ENCODE assay signal across 13 mouse cellular contexts in genomic region chr17:74732872-74733271, GRCm38 (mm10). TPM values are rescaled to one million over a fixed set of nuclear protein-coding genes. Genes with fewer than 3 reads are reported as not detected.
DNase-seq lines count a peak whose midpoint lies in the region; ATAC-seq and TF ChIP-seq lines count a peak whose summit lies in the region.
"Had no signal": no experiment of that assay in that cellular context is flagged by ENCODE, and none has a peak within 500 bp of the region (broad histone marks: within the 10 kb centered on the region; RNA-seq: fewer than 3 reads in every experiment).

No protein-coding gene starts in this region.

- H3K4me3 ChIP-seq in intestine, postnatal 0 days (ENCODE audit: low read depth, low read length), result no peak overlapping the region
- H3K4me3 ChIP-seq in intestine, embryonic 15.5 days (replicated peaks), result no peak overlapping the region
- no peak overlapping the region for H3K4me3 ChIP-seq in embryonic facial prominence, embryonic 14.5 days (ENCODE audit: low read depth, low read length)
- no peak overlapping the region for H3K4me3 ChIP-seq in thymus, adult 2 months (ENCODE audit: control insufficient read depth, insufficient read depth, low read length)
- H3K4me3 ChIP-seq: myocyte had no signal

- no peaks in the 10 kb centered on the region for H3K27me3 ChIP-seq in intestine, postnatal 0 days (replicated peaks; ENCODE audit: control insufficient read depth, insufficient read depth, low read length)
- no peaks in the 10 kb centered on the region for H3K27me3 ChIP-seq in intestine, embryonic 15.5 days (replicated peaks)
- no peaks in the 10 kb centered on the region for H3K27me3 ChIP-seq in embryonic facial prominence, embryonic 14.5 days (replicated peaks; ENCODE audit: control insufficient read depth, insufficient read depth, low read length)
- no peaks in the 10 kb centered on the region for H3K27me3 ChIP-seq in thymus, adult 2 months (ENCODE audit: control insufficient read depth, insufficient read depth, low read length)

- TF ChIP-seq POLR2A in thymus, adult 2 months (IDR thresholded peaks at IDR 0.05; ENCODE audit: control insufficient read depth, extremely low read depth, insufficient read depth, low read length, poor library complexity), result no peak

- no peak overlapping the region for H3K9ac ChIP-seq in intestine, postnatal 0 days (ENCODE audit: low read depth, low read length)
- no peak overlapping the region for H3K9ac ChIP-seq in intestine, embryonic 15.5 days
- no peak overlapping the region for H3K9ac ChIP-seq in embryonic facial prominence, embryonic 14.5 days (ENCODE audit: low read depth, low read length)

- DNase-seq in A20 (ENCODE audit: low read depth, low spot score), result peak; percentile 56
- peak; percentile 21 for DNase-seq in MEL-GATA-1-ER (ENCODE audit: extremely low read depth, low read depth)
- DNase-seq in embryonic facial prominence, embryonic 14.5 days (ENCODE audit: low spot score), result peak; percentile 24
- no peak for DNase-seq in thymus, adult 2 months
- no peak for DNase-seq in frontal cortex, adult 2 months (ENCODE audit: extremely low spot score in 1 of 2, low spot score in 1 of 2)
- no peak for DNase-seq in right cerebral cortex, postnatal 10 days (ENCODE audit: low spot score in 2 of 2)
- DNase-seq: cerebellum, adult 8-10 months; kidney, adult 9 months; lung, adult 2 months; right cerebral cortex, postnatal 25 days had no signal

- H3K4me2 ChIP-seq in intestine, postnatal 0 days (replicated peaks; ENCODE audit: low read depth), result no peak overlapping the region
- H3K4me2 ChIP-seq in intestine, embryonic 15.5 days (replicated peaks), result no peak overlapping the region
- H3K4me2 ChIP-seq in embryonic facial prominence, embryonic 14.5 days (ENCODE audit: low read depth, low read length), result no peak overlapping the region

- ATAC-seq in intestine, postnatal 0 days, result no peak
- ATAC-seq in intestine, embryonic 15.5 days, result no peak
- ATAC-seq in embryonic facial prominence, embryonic 14.5 days (ENCODE audit: low read depth), result no peak

- peak; percentile 53 for TF ChIP-seq CTCF in intestine, postnatal 0 days (IDR thresholded peaks at IDR 0.05; ENCODE audit: low read depth)
- no peak for TF ChIP-seq CTCF in thymus, adult 2 months (IDR thresholded peaks at IDR 0.05; ENCODE audit: borderline replicate concordance, control insufficient read depth, extremely low read depth, insufficient read depth, low read length, poor library complexity)

- H3K9me3 ChIP-seq in intestine, postnatal 0 days (ENCODE audit: control insufficient read depth), result no peaks in the 10 kb centered on the region
- H3K9me3 ChIP-seq in intestine, embryonic 15.5 days, result no peaks in the 10 kb centered on the region
- no peaks in the 10 kb centered on the region for H3K9me3 ChIP-seq in embryonic facial prominence, embryonic 14.5 days (ENCODE audit: control insufficient read depth, low read length)

- no peaks in the 10 kb centered on the region for H3K4me1 ChIP-seq in intestine, postnatal 0 days (replicated peaks; ENCODE audit: control insufficient read depth, insufficient read depth, low read length)
- H3K4me1 ChIP-seq in intestine, embryonic 15.5 days (replicated peaks), result no peaks in the 10 kb centered on the region
- no peaks in the 10 kb centered on the region for H3K4me1 ChIP-seq in embryonic facial prominence, embryonic 14.5 days (ENCODE audit: control insufficient read depth, insufficient read depth, low read length)
- H3K4me1 ChIP-seq in thymus, adult 2 months (replicated peaks; ENCODE audit: control insufficient read depth, insufficient read depth, low read length), result no peaks in the 10 kb centered on the region

- H3K27ac ChIP-seq in intestine, postnatal 0 days (ENCODE audit: low read depth, low read length), result no peak overlapping the region
- H3K27ac ChIP-seq in intestine, embryonic 15.5 days, result no peak overlapping the region
- H3K27ac ChIP-seq in embryonic facial prominence, embryonic 14.5 days (replicated peaks; ENCODE audit: low read depth, low read length), result no peak overlapping the region
- no peak overlapping the region for H3K27ac ChIP-seq in thymus, adult 2 months (ENCODE audit: control insufficient read depth, insufficient read depth, low read length)

- H3K36me3 ChIP-seq in intestine, postnatal 0 days (ENCODE audit: control insufficient read depth, insufficient read depth), result peaks cover 7% of the 10 kb centered on the region
- peaks cover 4% of the 10 kb centered on the region; the same call in 1 of the 2 replicates for H3K36me3 ChIP-seq in intestine, embryonic 15.5 days
- H3K36me3 ChIP-seq in embryonic facial prominence, embryonic 14.5 days (ENCODE audit: control insufficient read depth, insufficient read depth, low read length), result 0 out of 2 replicates have a peak, but pooled peaks cover 15% of the 10 kb centered on the region
- no peaks in the 10 kb centered on the region for H3K36me3 ChIP-seq in thymus, adult 2 months (ENCODE audit: control insufficient read depth, insufficient read depth, low read length)

RNA-seq across cellular contexts. Expression of gene Ttc27, which starts 15.3 kb away (rescaled TPM):
- 7.0 and 8.7 TPM in 2 replicates for polyA plus RNA-seq in intestine, postnatal 0 days (2015; fragmentation: Nextera tagmentation; extraction: Ambion mirVana)
- 20.4 and 22.8 TPM in 2 replicates for polyA plus RNA-seq in intestine, embryonic 15.5 days (2015; fragmentation: Nextera tagmentation; extraction: Ambion mirVana)
- 21.2 and 23.5 TPM in 2 replicates for polyA plus RNA-seq in embryonic facial prominence, embryonic 14.5 days (2014; fragmentation: Nextera tagmentation; extraction: Ambion mirVana)
- 6.1 and 6.7 TPM in 2 replicates for polyA plus RNA-seq in thymus, adult 2 months (2012; rRNA removed)
- 13.0 and 13.5 TPM in 2 replicates for polyA plus RNA-seq in frontal cortex, adult 2 months (2012; rRNA removed)

Comparison
In these comparisons a context has a peak if more than half of its experiments do, and no peak if none do; other contexts are left out.
1. DNase-seq: peak in A20 (single experiment), MEL-GATA-1-ER (single experiment) and embryonic facial prominence, embryonic 14.5 days (single experiment); none in thymus, adult 2 months (single experiment), frontal cortex, adult 2 months (0 of 2) and right cerebral cortex, postnatal 10 days (0 of 2).